Mouse (Mus musculus): ENCODE data around the gene Shq1.

Shq1 gene

DNA sequence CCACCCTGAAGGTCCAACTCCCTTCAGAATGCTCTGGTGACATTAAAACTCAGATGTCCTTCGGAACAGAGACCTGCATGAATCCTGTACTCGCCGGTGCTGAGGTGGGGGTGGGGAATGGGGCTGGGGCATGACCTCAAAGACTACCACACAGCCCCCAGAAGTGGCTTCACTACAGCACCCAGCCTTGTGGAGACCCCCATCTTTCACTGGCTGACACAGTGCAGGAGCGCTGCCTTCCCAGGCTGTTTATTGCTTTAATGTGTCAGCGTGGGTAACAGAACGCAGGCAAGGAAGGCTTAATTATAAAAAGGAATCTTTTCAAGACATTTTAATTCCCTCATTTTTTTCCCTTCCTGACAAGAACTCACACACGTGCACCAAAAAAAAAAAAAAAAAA is 137.6 kb downstream of the Shq1 start:
- no peak for DNase-seq (ENCODE audit: extremely low read depth, low read depth)

DNA sequence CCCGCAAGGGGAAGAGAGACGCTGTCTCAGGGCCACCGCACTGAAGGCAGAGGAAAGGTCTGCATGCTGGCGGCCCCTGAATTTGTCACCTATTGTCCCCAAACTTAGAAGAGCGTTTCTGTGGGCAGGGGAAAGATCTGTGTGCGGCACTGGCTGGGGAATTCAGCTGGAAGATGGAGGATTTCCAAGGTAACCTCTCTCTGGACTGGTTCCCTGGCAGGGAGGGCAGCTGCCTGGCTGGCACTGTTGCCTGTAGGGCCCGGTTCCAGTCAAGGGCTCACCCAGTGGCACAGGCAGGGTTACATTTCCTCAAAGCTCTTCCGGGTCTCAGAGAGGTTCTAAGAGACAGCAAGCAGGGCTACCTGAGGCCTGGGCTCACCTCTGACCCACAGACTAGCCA is 138.6 kb downstream of the Shq1 start:
- DNase-seq (ENCODE audit: extremely low read depth, low read depth) = no peak

DNA sequence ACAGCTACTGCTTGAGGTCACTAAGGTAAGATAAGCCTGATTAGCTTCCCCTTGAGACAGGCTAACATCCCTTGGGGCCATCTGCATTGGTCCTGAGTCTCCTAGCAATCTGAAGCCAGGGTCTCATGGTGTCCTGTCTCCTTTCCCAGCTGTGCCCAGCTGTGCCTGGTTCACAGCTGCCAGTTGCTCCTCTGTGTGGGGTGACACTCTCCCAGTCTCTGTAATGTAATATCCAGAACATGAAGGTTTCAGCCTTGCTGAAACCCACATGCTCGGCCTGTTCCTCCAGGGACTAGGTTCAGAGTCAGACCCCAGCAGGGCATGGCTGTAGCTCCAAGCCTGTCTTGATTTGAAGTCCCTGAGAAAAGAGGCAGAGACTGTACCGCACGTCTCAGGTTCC is 141.3 kb downstream of the Shq1 start:
- DNase-seq (ENCODE audit: extremely low read depth, low read depth) = no peak

DNA sequence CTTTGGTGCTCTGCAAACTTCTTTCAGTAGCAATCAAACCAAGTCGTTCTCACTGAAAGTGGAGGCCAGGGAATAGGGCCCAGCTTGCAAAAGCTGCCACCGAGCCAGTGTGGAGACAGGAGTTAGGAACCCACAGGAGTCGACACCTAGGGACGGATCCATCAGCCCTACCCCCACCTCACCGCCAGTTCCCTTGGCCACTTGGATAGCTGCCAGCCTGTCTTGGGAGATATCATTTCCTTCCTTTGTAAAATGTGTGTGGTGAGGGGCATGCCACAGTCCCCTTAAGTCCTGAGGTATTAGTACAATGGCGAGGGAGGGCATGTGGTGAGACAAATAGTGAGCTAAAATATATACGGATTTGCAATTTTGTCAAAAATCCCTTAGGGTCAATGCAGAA is 142.4 kb downstream of the Shq1 start:
- DNase-seq (ENCODE audit: extremely low read depth, low read depth) = no peak

DNA sequence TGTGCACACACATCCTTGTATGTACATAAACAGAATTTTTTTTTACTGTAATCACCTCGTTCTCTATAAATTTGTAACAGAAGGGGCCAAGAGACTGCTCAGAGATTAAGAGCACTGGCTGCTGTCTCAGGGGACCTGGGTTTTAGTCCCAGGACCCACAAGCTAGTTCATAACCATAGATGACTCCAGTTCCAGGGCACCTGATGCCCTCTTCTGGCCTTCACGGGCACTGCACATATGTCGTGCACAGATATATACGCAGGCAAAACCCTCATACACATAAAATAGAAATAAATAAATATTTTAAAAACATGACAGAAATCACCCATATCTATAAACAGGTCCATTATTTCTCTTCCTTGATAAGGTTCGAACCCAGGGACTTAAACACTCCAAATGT is 143.0 kb downstream of the Shq1 start:
- DNase-seq (ENCODE audit: extremely low read depth, low read depth) = no peak

DNA sequence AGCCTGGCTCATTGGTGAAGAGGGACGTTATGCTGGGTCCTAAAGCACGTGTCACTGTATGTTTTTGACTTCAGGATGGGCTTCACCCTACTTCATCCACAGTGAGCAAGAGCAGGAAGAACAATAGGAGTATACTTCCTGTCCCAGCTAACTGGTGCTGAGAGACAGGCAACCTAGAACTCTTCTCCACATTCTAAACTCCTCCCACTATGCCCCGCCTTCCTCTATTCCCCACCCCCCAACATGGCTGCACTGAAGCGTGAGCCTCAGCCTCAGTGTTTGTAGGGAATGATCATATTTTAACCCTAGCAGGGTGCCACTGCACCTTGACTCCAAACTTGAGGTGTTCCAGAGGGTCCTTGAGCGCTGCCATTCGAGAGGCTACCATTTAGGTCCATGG is 143.8 kb downstream of the Shq1 start:
- DNase-seq (ENCODE audit: extremely low read depth, low read depth) = no peak

DNA sequence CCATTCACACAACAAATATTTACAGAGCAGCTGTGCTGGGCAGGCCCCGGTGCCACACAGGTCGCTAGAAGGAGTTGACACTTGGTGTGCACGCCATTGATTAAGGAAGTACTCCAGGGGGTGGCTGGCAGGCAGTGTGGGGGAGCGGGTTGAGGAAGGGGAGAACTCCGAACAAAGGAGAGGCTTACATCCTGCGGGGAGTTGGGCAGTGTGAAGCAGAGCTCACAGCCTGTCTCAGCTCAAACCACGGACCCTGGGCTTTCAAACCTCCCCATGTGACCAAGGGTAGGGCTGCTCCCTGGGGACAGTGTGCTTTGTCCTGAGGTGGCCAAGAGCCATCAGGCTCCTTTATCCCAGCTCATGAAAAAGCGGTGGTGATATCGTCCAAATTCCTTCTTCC is 144.9 kb downstream of the Shq1 start:
- DNase-seq (ENCODE audit: extremely low read depth, low read depth) = no peak

DNA sequence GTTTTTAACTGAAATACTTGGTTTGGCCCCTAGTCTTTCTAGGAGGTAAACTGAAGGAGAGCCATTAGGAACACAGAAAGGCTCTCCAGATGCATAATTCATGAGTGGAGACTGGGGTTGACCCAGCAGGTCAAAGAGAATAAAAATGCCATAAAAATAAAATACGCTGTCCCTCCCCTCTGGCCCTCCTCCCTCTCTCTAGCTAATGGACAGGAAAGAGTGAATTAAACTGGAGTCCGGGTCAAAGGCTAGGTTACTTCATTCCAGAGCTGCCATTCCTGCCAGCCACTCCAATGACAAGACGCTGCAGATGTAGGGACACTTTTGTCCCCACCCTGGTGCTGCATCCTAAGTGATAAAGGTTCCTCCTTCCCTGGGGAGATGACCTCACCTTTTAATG is 145.5 kb downstream of the Shq1 start:
- DNase-seq (ENCODE audit: extremely low read depth, low read depth) = no peak

DNA sequence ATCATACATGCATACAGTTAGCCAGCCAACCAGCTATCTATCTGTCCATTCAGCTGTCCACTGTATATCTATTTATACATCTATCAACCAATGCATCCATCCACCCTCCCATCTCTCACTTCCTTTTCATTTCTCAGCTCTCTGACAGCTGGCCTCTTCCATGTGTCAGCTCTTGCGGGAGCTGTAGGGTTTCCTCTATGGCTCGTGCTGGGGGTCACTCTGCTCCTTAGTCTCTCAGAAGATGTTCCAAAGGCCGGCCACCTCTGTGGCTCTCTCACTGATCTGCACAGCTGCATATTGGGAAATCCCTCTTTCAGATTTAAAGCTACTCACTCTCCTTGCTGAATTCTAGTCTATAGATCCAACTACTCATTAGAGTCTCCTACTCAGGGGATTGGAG is 148.5 kb downstream of the Shq1 start:
- DNase-seq (ENCODE audit: extremely low read depth, low read depth) = no peak

DNA sequence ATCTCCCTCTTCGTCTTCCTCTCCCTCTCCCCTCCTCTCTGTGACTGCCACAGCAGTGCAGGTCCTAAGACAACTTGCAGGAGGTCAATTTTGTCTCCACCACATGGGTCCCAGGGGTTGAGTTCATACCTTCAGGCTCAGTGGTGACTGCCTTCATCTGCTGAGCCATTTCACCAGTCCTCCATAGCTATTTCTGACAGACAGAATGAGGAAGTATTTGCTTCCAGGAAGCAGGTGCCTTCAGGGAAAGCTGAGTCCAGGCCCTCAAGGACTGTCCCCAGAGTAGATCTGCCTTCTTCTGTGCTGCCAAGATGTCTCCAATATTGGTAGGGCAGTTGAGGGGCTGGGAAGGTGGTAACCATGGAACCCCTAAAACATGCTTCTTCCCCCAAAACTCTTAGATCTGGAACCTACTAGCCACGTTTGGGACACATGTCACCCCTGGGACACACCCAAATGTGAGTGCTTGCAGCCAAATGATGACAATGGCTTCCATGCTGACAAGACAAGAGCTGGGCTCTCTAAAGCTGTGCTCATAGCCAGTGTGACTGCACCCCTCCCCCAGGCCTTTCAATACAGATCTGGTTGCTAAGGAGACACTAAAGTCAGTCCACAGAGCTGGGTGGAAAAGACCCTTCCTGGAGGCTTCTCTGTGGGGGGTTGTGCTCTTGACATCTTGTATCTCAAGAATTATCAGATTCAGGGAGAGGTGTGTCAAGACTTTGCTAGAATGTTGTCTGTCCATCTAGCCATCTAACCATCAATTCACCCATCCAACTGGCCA is 149.2 kb downstream of the Shq1 start:
- no peak for DNase-seq (ENCODE audit: extremely low read depth, low read depth)

DNA sequence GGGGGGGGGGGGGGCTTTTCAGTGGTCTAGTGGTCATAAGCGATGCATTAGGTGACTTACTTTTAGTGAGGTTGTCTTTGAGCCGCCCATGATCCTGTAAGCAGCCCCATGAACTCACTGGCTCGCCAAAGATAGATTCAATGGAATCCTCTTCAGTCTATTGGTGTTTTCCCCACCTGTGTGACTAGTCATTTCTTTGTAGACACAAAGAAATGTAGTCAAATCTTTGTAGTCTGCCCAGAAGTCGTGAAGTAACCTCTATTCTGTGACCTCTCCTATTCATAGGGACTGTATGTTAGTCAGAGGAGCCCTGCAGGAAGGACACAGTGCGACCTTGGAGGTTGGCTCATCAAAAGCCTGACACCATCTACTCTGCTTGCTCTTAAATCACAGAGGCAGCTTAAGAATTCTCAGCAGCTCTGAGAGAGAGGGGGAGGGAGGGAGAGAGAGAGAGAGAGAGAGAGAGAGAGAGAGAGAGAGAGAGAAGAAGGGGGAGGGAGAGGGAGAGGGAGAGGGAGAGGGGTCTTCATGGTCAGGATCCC is 150.3 kb downstream of the Shq1 start:
- DNase-seq (ENCODE audit: extremely low read depth, low read depth) = no peak

DNA sequence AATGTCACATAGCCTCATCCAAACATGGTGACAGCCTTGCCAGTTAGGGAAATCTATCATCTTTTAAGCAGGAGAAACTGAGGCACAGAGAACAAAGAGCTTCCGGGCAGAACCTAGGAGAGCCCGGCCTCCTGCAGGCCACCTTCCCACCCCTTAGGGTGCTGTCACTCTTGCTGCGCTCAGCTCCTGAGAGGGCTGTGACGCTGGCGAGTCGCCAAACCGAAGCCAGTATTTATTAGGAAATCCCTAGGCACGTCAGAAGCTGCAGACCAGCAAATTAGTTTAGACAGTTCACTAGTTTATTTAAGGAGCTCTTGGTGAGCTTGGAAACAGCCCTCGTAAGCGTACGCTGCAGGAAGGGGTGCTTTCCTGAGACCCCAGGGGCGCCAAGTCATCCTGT is 151.1 kb downstream of the Shq1 start:
- no peak for DNase-seq (ENCODE audit: extremely low read depth, low read depth)

Measured in MEL-GATA-1-ER (cell line).